Mouse (Mus musculus) embryonic stem cell, embryonic (primary cell): ENCODE results near the gene Alg9.

Source experiments
- CTCF ChIA-PET, 4 experiments: fragments of 300-600 bp in 2 of 4; fragments of 350-600 bp in 2 of 4; sonication (Branson Sonifier 250); formaldehyde crosslinking; loops; one replicate each; lab custom pipeline; 2022; ENCODE audit warnings: inconsistent platforms in 2 of 4; lab: Charles Lee
- POLR2A ChIA-PET, 4 experiments: fragments of 300-600 bp in 2 of 4; fragments of 350-600 bp in 2 of 4; sonication (Branson Sonifier 250); formaldehyde crosslinking; loops; one replicate each; lab custom pipeline; 2022; ENCODE audit warnings: antibody characterized with exemption in 4 of 4, inconsistent platforms in 1 of 4; lab: Charles Lee

Gene Alg9

DNA sequence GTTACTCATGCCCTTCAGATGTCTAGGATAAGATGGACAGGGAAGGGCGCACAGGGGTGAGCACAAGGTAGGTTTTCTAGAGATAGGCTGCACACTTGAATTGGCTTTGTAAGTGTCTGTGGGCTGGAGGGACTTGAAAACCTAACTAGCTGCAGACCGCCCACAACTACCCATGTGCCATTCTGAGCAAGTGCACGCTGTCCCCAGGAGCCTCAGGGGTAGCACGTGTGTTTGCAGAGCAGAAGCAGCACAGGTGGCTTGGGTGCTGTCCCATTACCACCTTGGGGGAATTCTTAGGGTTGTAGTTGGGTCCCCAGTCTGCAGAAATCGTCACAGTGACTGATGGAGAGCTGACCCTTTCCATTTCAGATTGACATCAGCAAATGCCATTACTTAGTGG lies 47.4 kb downstream of the Alg9 start:
- ChIA-PET CTCF (interaction anchor here in 1 of 4 experiments (1.2 kb wide), 1 partner anchor 21 kb away, joined by 3 read pairs; no protein-coding TSS in a partner anchor), POLR2A (interaction anchor here in 1 of 4 experiments (0.6 kb wide), 1 partner anchor 54 kb away, joined by 3 read pairs; the partner anchor contains the start of gene Fdxacb1)

DNA sequence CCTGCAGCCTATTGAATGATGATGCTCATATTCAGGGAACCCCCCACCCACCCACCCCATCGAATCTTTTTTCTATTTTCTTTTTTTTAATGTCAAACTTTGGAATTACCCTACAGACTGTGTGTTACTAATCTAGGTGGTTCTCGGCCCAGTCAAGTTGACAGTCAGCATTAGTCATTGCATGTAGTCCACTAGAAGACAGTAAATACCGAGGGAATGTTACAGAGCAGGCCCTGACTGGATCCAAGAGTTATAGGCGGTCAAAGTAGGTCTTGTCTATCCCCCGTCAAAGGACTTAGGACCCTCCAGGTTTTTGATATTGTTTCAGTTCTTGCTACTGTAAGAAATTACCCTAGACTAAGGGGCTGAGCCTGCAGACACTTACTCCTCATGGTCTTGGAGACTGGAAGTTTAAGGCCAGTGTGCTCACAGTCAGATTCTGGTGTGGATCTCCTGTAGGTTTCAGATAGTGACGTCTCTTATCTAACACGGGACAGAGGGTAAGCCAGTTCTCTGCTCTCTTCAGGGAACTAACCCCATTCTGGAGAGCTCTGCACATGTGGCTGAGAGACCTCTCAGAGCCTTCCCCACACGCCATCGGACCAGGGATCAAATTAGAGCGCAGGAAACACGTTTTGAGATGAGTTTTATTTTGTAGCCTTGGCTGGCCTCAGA lies 49.1 kb downstream of the Alg9 start:
- ChIA-PET POLR2A (no interaction called here), CTCF (no interaction called here)

DNA sequence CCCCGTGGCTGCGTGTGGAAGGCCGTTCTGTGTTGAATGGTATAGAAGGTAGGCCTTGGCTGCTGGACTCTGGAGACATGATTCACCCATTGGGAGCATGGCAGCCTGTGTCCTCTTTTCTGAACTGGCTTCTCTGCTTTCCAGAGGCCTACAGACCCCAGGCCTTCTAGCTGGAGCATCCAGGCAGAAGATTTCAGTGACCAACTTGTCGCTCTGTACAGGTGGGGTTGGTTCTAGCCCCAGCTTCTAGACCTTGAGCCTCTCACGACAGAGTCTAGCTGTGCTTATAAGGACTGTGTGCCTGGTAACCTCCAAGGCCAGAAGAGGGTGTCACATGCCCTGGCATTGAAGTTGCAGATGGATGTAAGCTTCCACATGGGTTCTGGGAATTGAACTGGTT lies 56.7 kb downstream of the Alg9 start:
- ChIA-PET POLR2A (interaction anchor here in 2 of 4 experiments (0.5 to 1.4 kb wide), 4 partner anchors 25 to 1242 kb away, joined by 3 to 6 read pairs (median 4); no protein-coding TSS in a partner anchor), CTCF (interaction anchor here in 1 of 4 experiments (1.2 kb wide), 1 partner anchor 31 kb away, joined by 3 read pairs; no protein-coding TSS in a partner anchor)

DNA sequence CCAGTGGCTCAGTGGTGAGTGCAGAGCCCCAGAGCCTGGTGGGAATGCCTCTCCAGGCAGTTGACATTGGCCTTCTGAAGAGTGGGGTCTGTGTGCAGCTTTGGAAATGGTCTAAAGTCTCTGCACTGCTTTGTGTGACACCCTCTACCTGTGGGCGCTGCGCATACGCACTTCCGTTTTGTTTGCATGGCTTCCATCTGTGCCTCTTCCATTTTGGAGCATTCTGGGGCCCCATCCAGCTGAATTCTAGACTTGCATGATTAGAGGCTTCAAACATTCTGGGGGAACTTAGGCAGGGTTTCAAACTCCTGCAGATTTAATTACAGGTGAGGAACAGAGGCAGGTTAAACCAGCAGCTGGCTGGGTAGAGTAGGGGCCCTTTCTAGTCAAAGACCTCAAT lies 57.3 kb downstream of the Alg9 start:
- CTCF ChIA-PET = interaction anchor here in 2 of 4 experiments (1.0 to 1.2 kb wide), 2 partner anchors 31 to 330 kb away, joined by 3 read pairs; no protein-coding TSS in a partner anchor
- POLR2A ChIA-PET = interaction anchor here in 1 of 4 experiments (1.0 kb wide), 1 partner anchor 1242 kb away, joined by 4 read pairs; no protein-coding TSS in a partner anchor

DNA sequence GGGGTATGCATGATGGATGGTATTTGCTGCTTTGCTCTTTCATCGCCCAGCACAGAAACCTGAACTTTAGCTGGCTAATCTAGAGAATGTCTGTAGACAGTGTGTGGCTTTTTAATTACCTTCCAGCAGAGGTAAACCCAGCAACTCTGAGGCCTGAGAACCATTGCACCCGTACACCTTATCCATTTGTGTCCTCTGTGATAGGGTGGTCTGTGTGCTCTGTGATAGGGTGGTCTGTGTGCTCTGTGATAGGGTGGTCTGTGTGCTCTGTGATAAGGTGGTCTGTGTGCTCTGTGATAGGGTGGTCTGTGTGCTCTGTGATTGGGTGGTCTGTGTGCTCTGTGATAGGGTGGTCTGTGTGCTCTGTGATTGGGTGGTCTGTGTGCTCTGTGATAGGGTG lies 57.8 kb downstream of the Alg9 start:
- CTCF ChIA-PET = interaction anchor here in 2 of 4 experiments (1.0 to 1.2 kb wide), 2 partner anchors 32 to 330 kb away, joined by 3 read pairs; no protein-coding TSS in a partner anchor

DNA sequence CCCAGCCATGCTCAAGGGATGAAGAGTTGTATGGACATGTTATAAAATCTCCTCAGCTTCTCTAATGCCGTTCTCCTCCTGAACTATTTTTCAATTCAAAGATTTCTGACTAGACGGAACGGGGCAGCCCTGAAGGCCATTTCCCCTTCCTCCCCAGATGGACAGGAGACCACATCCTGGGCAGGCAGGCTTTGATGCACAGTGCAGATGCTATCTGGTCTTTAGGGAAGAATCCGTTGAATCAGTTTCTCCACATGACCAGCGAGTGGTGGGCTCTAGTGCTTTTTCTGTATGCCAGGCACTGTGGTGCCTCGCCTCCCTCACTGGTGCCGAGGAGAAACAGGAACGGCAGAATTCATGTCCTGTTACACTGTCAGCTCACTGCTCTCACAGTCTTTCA lies 59.0 kb downstream of the Alg9 start:
- POLR2A ChIA-PET = interaction anchor here in 2 of 4 experiments (0.9 to 1.2 kb wide), 3 partner anchors 9 to 43 kb away, joined by 3 to 5 read pairs (median 3); no protein-coding TSS in a partner anchor
- CTCF ChIA-PET = interaction anchor here in 1 of 4 experiments (0.6 to 0.8 kb wide), 2 partner anchors 9 to 20 kb away, joined by 3 read pairs; no protein-coding TSS in a partner anchor

More for the DNA sequence above, 57.8 kb downstream of the Alg9 start:
- POLR2A ChIA-PET = interaction anchor here in 1 of 4 experiments (1.0 kb wide), 1 partner anchor 1241 kb away, joined by 4 read pairs; no protein-coding TSS in a partner anchor

DNA sequence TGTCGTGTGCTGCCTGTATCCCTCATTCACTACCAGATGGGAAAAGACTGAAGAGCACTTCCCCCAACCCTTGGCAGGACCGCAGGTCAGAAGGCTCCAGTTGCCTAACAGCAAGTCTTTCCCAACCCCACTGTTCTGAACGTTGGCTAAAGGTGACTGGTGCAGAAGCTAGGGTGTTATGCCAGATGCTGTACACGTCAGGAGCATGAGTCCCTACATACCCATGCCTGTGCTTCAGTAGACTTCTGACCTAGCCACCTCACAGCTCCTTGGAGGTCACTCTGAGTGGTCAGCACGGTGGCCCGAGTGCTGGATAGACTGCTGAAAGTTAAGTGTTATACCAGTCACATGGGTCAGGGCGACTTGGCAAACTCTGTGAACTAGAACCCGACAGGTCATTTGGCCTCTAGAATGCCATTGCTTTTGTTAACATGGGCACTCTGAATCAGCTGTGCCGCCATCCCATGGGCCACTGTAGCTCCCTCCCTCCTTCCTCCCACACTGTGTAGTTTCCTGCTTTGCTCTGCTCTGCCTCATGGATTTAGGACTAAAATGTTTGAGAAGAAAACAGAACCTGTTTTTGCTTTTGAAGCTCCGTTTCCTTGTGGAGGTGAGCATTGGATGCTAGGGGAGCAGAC lies 60.4 kb downstream of the Alg9 start:
- CTCF ChIA-PET = no interaction called here
- POLR2A ChIA-PET = interaction anchor here in 1 of 4 experiments (1.2 to 1.3 kb wide), 2 partner anchors 11 to 33 kb away, joined by 3 to 5 read pairs; partner anchors contain the start of gene Ppp2r1b

DNA sequence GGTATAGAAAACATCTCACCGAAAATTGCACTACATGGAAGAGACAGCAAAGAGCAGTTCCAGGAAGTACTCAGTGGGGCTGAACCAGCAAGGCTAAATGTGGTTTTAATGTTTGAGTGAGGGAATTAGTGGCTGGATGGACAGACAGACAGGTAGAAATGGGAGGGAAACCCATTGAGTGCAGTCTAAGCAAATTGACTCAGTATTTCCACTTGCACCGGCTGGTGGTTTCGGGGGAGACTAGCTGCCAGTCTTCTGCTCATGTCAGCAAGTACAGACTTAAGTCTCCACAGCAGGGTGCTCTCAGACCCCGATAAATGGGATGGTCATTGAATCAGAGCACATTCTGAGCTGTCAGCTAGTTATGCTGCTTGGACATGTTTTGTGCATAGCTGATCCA lies 61.3 kb downstream of the Alg9 start:
- CTCF ChIA-PET = interaction anchor here in 1 of 4 experiments (0.6 kb wide), 1 partner anchor 1121 kb away, joined by 3 read pairs; no protein-coding TSS in a partner anchor
- POLR2A ChIA-PET = interaction anchor here in 1 of 4 experiments (0.5 to 1.0 kb wide), 2 partner anchors 114 to 173 kb away, joined by 3 read pairs; partner anchors contain the start of gene Sik2

DNA sequence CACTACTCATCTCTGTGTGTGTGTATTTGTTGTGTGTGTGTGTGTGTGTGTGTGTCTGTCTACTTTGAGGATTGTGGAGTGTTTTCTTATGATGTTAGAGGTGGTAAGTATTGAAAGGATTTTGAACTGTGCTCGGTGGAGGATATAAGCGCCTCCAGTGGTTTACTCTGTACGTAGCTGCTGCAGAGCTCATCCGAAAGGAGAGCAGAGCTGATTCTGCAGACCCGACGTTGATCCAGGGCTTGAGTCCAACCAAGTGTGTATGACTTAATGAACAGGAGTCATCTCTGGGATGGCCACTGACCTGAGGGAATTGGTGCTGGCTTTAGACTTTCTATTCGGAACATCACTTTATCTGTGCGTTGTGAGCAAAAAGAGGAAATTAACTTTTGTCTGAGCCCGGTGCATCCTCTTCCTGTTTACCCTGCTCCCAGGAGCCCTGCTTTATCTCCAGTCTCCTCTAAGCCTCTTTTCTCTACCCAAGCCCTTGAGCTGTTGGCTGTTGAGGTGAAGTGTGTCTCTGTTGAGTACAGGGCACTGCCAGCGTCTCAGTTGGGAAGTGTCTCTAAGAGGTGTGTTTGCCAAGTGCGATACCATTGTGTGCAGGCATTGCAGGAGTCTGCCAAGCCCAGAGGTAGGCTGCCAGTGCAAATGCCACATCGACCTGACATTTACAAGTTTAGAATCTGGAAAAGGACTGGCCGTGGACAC lies 66.4 kb downstream of the Alg9 start:
- POLR2A ChIA-PET = interaction anchor here in 2 of 4 experiments (0.5 to 2.1 kb wide), 4 partner anchors 9 to 370 kb away, joined by 3 to 4 read pairs (median 4); no protein-coding TSS in a partner anchor
- CTCF ChIA-PET = interaction anchor here in 2 of 4 experiments (0.6 to 1.1 kb wide), 3 partner anchors 10 to 178 kb away, joined by 3 to 6 read pairs (median 3); no protein-coding TSS in a partner anchor

DNA sequence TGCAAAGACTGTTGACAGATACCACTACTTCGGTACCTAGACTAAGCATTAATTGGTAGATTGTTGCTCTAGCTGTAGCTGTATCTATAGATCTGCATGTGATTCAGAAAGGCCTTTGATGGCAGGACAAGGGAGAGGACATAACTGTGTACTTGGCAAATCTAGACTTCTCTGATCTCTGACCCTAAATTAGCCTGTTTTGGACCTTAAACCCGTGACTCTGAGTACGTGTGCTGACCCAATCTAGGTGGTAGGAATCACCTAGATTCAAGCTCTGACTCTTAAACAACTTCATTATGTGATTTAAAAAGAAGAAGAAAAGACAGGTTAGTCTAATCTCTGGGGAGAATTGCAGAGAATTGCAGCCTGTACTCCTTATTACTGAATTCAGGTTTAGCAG lies 70.3 kb downstream of the Alg9 start, which contains the start of gene Ppp2r1b:
Gene Ppp2r1b, plus strand, starts transcription at position 221 of the 400 bp plus-strand sequence.
- ChIA-PET POLR2A (interaction anchor here in 1 of 4 experiments (0.9 to 1.9 kb wide), 2 partner anchors 10 to 92 kb away, joined by 3 to 5 read pairs; no protein-coding TSS in a partner anchor), CTCF (no interaction called here)

DNA sequence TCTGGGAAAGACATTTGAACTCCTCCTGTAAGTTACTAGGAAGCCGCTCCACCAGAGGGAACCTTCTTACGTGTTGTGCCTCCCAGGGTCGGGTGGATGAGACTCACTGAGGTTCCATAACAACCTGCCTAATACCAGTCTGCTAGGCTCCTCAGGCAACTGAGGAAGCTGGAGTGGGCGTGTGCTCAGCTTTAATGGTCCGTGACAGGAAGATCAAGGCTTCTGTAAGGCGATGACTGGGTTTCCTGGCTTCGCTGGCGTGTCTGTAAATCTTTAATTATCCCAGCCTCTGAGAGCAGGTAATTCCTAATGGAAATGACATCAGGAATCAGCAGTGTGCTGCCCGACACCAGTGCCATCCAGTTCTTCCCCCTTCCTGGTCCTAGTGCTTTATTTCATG lies 70.7 kb downstream of the Alg9 start:
- ChIA-PET CTCF (no interaction called here), POLR2A (interaction anchor here in 1 of 4 experiments (0.9 to 1.9 kb wide), 2 partner anchors 11 to 93 kb away, joined by 3 to 5 read pairs; no protein-coding TSS in a partner anchor)

DNA sequence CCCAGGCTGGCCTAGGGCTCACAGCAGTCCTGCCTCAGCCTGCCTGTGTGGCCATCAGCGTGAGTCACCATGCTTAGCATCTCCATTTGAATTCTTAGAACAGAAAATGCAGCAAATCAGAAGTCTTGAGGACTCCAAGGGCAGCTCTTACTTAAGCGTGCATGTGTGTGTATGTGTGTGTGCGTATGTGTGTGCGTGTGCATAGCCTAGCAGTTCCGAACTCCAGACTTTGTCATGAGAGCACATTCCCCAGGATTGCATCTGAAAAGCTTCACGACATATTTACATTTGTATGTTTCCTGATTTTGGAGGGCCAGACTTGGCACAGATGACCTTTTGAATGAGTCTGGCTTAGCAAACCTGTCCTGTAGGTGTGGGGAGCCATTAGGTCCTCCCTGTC lies 72.3 kb downstream of the Alg9 start:
- POLR2A ChIA-PET = interaction anchor here in 1 of 4 experiments (1.0 to 1.9 kb wide), 2 partner anchors 11 to 12 kb away, joined by 3 to 5 read pairs; no protein-coding TSS in a partner anchor

DNA sequence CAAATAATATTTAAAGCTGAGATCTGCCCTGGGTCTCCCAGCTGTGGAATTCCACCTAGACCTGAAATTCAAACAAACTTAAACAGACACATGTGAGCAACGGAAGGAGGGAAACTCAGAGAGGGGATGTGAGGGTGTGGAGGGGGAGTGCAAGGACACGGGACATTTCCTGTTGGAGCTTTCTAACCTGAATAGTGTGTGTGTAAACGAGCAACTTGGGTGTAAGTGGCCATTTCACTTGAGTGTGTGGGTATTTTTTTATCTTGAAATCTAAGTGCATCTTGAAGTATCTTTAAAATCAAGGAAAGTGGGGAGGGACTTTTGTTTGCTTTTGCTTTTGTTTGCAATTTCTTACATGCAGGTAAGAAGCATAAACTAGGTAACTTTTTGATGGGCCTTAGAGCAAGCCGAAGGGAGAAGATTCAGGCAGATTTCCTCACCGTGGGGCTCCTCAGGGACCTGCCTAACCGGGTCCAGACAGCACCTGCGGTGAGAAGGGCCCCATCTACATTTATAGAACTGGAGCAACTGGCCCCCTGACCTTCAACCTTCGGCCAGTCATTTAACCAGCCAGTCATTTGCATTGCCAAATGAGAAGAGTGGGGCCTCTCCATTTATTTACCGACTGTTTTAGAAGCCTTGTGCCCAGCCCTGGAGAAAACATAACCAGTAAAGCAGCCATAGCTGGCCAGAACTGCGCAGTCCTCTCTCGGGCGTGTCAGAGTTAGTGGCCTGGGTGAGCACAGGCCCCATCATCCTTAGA lies 73.0 kb downstream of the Alg9 start:
- POLR2A ChIA-PET = no interaction called here
- CTCF ChIA-PET = interaction anchor here in 2 of 4 experiments (0.7 to 1.1 kb wide), 3 partner anchors 62 to 319 kb away, joined by 3 read pairs; no protein-coding TSS in a partner anchor

More for the DNA sequence above, 72.3 kb downstream of the Alg9 start:
- CTCF ChIA-PET = no interaction called here

DNA sequence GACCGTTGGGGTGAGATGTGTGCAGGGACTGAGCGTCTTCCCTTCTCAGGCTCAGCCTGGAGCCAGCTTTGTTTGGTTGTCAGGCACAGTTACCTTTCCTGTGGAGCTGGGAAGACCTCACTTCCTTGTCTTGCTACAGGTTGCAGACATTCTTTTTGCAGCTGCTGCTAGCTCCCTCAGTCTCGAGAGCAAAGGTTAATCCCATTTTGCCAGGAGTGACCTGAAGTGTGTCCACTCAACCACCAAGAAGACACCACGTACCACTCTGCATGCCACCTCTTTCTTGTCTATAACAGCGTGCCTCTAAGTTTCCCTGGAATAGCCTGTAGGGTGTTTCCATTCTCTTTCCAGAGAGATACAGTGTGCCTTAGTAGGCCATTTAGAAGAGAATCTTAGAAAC lies 74.0 kb downstream of the Alg9 start:
- POLR2A ChIA-PET = interaction anchor here in 2 of 4 experiments (0.7 to 2.1 kb wide), 2 partner anchors 18 to 159 kb away, joined by 4 to 11 read pairs; partner anchors contain the start of gene Sik2 (in 1 of the 2)
- CTCF ChIA-PET = interaction anchor here in 3 of 4 experiments (0.6 to 3.0 kb wide), 5 partner anchors 46 to 304 kb away, joined by 3 to 8 read pairs (median 7); no protein-coding TSS in a partner anchor

DNA sequence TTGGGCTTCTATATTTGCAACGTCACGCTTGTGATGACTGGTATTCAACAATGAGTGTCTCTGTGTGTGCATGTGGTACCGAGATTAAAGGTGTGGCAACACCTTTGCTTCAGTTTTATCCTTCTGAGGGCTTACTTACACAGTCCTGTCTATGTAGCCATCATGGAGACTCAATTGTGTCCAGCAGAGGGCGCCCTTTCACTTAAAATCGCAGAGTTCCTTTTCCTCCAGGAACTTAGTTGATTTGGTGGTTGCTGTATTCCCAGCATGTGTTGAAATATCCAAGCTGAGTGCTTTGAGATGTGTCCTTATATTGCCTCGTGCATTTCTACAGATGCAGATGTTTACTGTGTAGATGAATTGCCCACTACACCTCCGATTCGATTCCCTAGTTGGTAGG lies 74.4 kb downstream of the Alg9 start:
- POLR2A ChIA-PET = interaction anchor here in 1 of 4 experiments (2.1 kb wide), 1 partner anchor 159 kb away, joined by 11 read pairs; the partner anchor contains the start of gene Sik2
- CTCF ChIA-PET = interaction anchor here in 3 of 4 experiments (0.6 to 3.0 kb wide), 5 partner anchors 46 to 313 kb away, joined by 3 to 8 read pairs (median 7); no protein-coding TSS in a partner anchor

DNA sequence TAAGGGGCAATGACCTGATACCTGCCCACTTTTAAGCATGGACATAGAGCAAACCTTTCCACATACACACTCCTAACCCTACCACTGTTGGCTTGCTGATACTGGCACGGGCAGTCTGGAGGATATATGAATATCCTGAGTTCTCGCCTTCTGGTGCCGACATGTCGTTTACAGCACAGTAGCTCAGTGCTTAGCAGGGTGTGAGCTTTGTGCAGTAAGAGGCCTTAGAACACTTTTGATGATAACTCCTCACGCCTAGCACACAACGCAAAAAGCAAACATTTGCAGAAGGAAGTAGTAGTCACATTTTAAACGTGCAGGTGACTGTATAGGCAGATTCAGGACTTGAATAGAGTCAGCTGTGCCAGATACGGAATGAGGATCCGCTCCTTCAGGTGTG lies 74.9 kb downstream of the Alg9 start:
- CTCF ChIA-PET = interaction anchor here in 3 of 4 experiments (0.7 to 3.0 kb wide), 5 partner anchors 49 to 312 kb away, joined by 3 to 8 read pairs (median 4); no protein-coding TSS in a partner anchor

More for the DNA sequence above, 74.9 kb downstream of the Alg9 start:
- POLR2A ChIA-PET = interaction anchor here in 2 of 4 experiments (0.6 to 2.1 kb wide), 5 partner anchors 9 to 158 kb away, joined by 3 to 11 read pairs (median 3); partner anchors contain the start of gene Sik2 (in 1 of the 2)
